Mouse (Mus musculus) mouse embryonic stem cell (cell line): ENCODE measurements at regions not wholly inside any gene's neighbourhood (a gene's known extent, or its start where the extent isn't known, plus 50 kb on each side); places are given as distances from the start of the nearest gene placed in this dataset.

Experiments
- in situ Hi-C, 2 experiments: fragments of 300-500 bp; cut with MboI; formaldehyde crosslinking; loops; 1 replicate in 1 of 2; 3 replicates in 1 of 2; pipeline ENCODE4 v1.14.3; 2019 to 2020; ENCODE audit warnings: low sequenced_read_pairs in 2 of 2, low pct_unique_long_range_greater_than_20kb in 1 of 2, mixed read lengths in 1 of 2; ENCODE audit not compliant: unreplicated experiment in 1 of 2

DNA sequence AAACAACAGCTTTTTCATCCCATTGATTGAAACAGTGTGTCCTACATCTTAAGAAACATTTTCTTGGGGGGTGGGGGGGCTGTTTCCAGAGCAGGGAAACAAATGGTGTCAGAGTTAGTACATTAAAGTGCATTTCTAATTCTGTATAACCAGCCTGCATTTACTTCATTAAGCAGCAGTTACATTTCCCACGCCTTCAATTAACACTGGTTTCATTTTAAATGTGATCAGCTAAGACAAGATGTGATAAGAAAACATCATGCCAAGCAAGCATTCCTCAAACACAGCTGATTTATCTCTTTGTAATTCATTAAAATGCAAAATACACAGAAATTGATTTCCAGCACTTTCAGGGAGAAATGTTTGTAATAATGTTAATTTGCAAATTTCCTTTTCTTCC, 122.0 kb downstream of the Olfr1505 start:
- in situ Hi-C loops, result no loop called here

GRCm38 (mm10) chr19:14035785-14036184, 122.5 kb downstream of the Olfr1505 start:
- in situ Hi-C loops, result no loop called here

GRCm38 (mm10) chr19:14036750-14037149, 123.4 kb downstream of the Olfr1505 start:
- in situ Hi-C loops, result no loop called here

DNA sequence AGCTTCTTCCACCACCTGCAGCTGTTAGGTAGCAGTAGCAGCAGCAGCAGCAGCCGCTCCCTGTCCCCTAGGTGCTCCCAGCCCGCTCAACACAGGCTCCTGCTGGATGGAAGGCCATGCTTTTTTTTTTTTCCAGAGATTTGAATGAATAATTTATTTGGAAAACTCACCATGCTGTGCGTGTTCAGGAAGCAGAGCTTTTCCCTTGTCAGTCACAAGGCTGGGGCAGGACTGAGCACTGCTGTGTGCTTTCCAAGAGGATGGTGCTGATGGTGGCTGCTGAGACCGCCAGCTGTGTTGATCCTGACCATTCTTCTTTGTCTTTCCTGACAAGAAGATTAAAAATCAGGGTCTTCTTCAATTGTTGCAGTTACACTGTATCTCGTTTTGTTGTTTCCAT, 129.4 kb downstream of the Olfr1505 start:
- in situ Hi-C loops, result no loop called here

DNA sequence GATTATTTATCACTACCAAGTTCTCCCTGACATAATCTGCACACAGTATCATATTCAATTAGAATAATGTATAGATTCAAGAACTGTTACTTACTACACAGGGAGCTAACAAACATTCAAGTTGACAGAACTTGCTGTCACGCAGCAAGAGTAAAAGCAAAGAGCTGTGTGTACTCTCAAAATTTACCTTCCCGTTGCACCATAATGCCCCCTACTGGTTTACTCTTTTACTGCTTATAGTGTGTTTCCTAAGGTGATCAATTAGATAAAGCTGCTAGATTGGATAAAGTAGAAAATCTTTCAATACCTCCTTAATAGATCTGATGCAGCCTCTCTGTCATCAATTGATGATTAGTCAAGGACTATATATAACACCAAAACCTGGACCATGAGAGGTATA, 132.1 kb downstream of the Olfr1505 start:
- in situ Hi-C loops, result no loop called here

- in situ Hi-C loops, result no loop called here
Measured at GRCm38 (mm10) chr19:14052052-14052451, 138.7 kb downstream of the Olfr1505 start.

GRCm38 (mm10) chr19:14080538-14080937, 167.2 kb downstream of the Olfr1505 start:
- in situ Hi-C loops, result no loop called here

DNA sequence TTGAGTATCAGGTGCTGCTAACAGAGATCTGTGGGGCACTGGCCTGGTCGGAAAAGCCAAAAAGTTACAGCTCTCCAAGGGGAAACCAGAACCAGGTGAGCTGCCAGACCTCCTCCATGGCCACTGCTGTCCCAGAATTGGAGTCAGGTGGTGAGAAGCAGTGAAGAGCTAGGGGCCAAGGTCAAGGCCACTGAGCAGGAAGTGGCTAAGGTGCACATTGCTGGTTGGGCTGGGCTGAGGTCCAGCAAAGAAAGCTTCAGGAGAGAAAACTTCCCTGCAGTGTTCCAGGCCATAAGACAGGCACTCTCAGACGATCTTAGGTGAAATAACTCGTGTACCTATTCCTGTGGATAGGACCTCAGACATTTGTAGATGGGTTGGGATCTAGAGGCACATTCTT, 171.4 kb downstream of the Olfr1505 start:
- in situ Hi-C loops, result no loop called here

GRCm38 (mm10) chr19:14090106-14090505, 176.8 kb downstream of the Olfr1505 start:
- in situ Hi-C loops, result no loop called here

DNA sequence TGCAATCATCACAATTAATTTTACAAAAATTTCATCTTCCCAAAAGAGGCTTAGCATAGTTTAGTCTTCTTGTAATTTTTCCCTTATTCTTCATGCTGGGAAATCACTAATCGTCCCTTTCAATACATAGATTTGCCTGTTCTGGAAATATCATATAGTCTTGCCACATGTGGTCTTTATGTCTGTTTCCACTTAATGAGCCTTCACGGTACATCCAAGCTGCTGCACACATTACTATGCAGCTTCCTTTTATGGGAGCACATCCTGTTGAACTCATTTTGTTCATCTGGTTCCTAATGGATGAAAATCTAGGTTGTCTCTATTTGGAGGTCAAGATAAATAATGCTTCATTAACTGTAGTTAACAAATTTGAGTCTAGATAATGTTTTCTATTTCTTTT, 180.9 kb downstream of the Olfr1505 start:
- in situ Hi-C loops, result no loop called here

- in situ Hi-C loops, result no loop called here
Measured at GRCm38 (mm10) chr19:14096187-14096586, 182.9 kb downstream of the Olfr1505 start.

- in situ Hi-C loops, result no loop called here
Measured at GRCm38 (mm10) chr19:14109091-14109490, 195.8 kb downstream of the Olfr1505 start.

- in situ Hi-C loops, result no loop called here
Measured at GRCm38 (mm10) chr19:14123348-14124113, 210.2 kb downstream of the Olfr1505 start.

DNA sequence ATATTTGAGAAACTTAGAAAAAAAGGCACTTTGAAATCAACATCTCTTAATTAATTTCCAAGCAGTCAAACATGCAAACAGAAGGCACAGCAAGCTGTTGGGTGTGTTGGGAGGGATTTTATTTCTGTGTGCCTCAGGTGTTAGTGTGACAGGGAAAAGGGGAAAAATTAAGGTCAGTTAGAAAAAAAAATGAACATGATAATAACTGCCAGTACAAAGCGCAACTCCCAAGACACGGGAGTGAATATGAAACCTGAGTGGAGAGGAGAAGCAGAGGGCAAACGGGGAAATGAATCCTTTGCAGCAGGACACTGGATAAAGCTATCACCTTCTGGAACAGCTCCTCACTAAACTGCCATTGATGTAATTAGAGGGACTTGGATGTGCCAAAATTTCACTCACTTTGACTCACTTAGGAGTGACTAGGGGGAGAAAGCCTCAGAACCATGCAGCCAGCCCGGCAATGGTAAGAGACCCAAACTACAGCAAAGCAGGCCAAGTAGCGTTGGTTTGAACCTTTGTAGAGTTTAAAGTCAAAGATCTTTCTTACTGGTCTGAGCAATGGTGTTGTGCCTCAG, 211.0 kb downstream of the Olfr1505 start:
- in situ Hi-C loops, result no loop called here

DNA sequence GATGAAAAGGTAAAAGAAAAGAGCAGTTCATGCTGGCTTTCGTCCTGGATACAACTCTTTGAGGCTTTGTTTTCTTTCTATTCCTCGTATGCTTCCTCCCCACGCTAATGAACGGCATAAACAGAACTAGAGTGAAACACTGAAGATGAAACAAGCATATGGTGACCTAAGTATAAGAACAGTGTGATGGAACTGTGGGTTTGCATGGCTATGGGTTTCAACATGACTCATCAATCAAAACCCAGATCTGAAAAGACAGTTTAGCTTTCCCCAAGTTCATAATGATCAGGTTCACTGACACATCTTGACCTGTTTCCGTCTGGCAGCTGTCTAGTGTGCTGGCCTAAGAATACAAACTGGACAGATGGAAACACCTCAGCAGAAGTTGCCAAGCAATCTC, 211.7 kb downstream of the Olfr1505 start:
- in situ Hi-C loops, result no loop called here

- in situ Hi-C loops, result no loop called here
Measured at GRCm38 (mm10) chr19:14128397-14129209, 215.3 kb downstream of the Olfr1505 start.

DNA sequence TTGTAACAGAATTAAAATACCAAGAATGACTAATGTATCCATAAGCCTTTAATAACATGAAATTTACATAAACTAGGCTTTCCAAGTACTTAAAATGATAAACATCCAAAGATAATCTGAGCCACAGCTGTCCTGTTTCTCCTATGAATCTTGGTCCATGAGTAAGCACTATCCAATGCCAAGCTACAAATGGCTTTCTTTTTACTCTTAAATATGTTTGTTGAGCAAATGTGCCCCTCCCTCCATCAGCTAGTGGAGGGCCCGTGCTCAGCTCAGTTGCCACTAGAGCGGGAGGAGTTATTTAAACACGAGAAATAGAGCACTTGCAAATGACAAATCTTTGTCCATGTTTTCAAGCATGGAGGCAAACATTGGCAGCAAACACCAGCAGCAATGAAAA, 247.9 kb downstream of the Olfr1505 start:
- in situ Hi-C loops, result no loop called here

GRCm38 (mm10) chr19:14162773-14163172, 249.4 kb downstream of the Olfr1505 start:
- in situ Hi-C loops, result no loop called here

- in situ Hi-C loops, result no loop called here
Measured at GRCm38 (mm10) chr19:14165775-14166174, 252.4 kb downstream of the Olfr1505 start.
